Mouse (Mus musculus): ENCODE results near the gene Flvcr2. TPM values are rescaled to one million over a fixed set of nuclear protein-coding genes. Genes with fewer than 3 reads are reported as not detected.

The Flvcr2 gene
- total and polyA plus RNA-seq, 3 experiments = 2.0 to 3.4 (median 2.1) TPM

DNA sequence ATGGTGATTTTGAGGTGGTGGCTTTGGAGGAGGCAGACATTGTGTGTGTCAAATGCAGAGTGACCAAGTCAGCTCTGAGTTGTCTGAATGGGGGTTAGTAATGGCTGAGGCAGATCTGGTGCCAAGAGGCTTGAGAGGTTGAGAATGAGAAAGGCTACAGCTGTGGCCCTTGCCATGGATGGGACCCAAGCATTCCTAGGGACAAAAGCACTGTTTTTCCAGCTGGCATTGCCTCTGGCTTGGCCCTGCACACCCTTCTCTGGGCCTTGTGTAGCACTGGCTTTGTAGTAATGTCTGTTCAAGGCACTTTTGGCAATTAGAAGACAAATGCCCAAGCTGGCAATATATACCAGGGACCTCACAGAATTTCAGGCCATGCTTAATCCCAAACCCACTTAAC, 64.6 kb downstream of the Flvcr2 start:
- no peak overlapping the region for H3K9ac ChIP-seq (ENCODE audit: low read depth, low read length)
- DNase-seq = no peak
- H3K4me3 ChIP-seq = no peak overlapping the region
- no peaks in the 10 kb centered on the region for H3K27me3 ChIP-seq (ENCODE audit: control insufficient read depth, insufficient read depth, low read length)
- intact Hi-C loops (cut with DNase I) = loop anchor here (10.0 kb wide), 1 partner anchor 296 kb away; no protein-coding TSS in a partner anchor
- H3K79me2 ChIP-seq (replicated peaks; ENCODE audit: control insufficient read depth, insufficient read depth, low read length) = no peaks in the 10 kb centered on the region
- H3K36me3 ChIP-seq (ENCODE audit: control insufficient read depth, insufficient read depth, low read length) = peaks cover 4% of the 10 kb centered on the region
- no peak overlapping the region for H3K27ac ChIP-seq
- H3K4me1 ChIP-seq (ENCODE audit: control insufficient read depth, insufficient read depth, low read length) = peaks cover 8% of the 10 kb centered on the region
- TF ChIP-seq CTCF (IDR thresholded peaks at IDR 0.05) (no peak), EP300 (IDR thresholded peaks at IDR 0.05; ENCODE audit: insufficient read depth, low read depth, low read length) (no peak), POLR2A (IDR thresholded peaks at IDR 0.05; ENCODE audit: insufficient read depth, low read depth, low read length) (no peak)

GRCm38 (mm10) chr12:85811676-85812075, 65.3 kb downstream of the Flvcr2 start:
- 99% methylated on average over 4 of the region's 4 CpGs for WGBS
- Histone ChIP-seq H3K9ac (ENCODE audit: low read depth, low read length) (no peak overlapping the region), H3K36me3 (ENCODE audit: control insufficient read depth, insufficient read depth, low read length) (peaks cover 4% of the 10 kb centered on the region), H3K27ac (no peak overlapping the region), H3K4me3 (no peak overlapping the region), H3K27me3 (ENCODE audit: control insufficient read depth, insufficient read depth, low read length) (no peaks in the 10 kb centered on the region), H3K79me2 (replicated peaks; ENCODE audit: control insufficient read depth, insufficient read depth, low read length) (no peaks in the 10 kb centered on the region), H3K4me1 (ENCODE audit: control insufficient read depth, insufficient read depth, low read length) (peaks cover 8% of the 10 kb centered on the region)
- intact Hi-C loops (cut with DNase I) = loop anchor here (2.0 to 10.0 kb wide), 2 partner anchors 25 to 297 kb away; no protein-coding TSS in a partner anchor
- no peak for TF ChIP-seq EP300 (IDR thresholded peaks at IDR 0.05; ENCODE audit: insufficient read depth, low read depth, low read length)
- no peak for TF ChIP-seq POLR2A (IDR thresholded peaks at IDR 0.05; ENCODE audit: insufficient read depth, low read depth, low read length)
- no peak for TF ChIP-seq CTCF (IDR thresholded peaks at IDR 0.05)
- no peak for DNase-seq

DNA sequence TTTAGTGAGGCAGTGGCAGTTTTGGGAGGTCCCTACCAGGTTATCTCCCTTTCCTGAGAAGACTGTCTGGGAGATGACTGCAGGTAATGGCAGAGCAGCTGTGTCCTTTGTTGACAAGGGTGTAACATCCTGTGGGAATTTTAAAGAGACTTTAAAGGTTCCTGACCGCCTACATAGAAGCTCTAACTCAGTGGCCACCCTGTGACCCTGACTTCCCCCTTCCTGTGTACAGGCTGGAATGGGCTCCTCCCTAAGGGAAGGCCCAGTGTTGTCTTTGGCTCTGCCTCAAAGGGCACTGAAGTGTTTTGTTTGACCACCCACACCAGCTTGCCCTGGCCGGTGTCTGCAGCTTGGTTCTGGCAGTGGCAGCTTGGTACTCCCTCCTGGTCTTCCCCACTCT, 67.3 kb downstream of the Flvcr2 start:
- H3K4me1 ChIP-seq (ENCODE audit: control insufficient read depth, insufficient read depth, low read length) = peaks cover 8% of the 10 kb centered on the region
- H3K4me3 ChIP-seq = no peak overlapping the region
- intact Hi-C loops (cut with DNase I) = loop anchor here (2.0 to 10.0 kb wide), 2 partner anchors 27 to 299 kb away; no protein-coding TSS in a partner anchor
- H3K36me3 ChIP-seq (ENCODE audit: control insufficient read depth, insufficient read depth, low read length) = peaks cover 4% of the 10 kb centered on the region
- H3K27ac ChIP-seq = peak overlapping the region; percentile 62
- WGBS = 20% methylated on average over 2 of the region's 2 CpGs
- DNase-seq = peak; percentile 67 to 78
- H3K79me2 ChIP-seq (replicated peaks; ENCODE audit: control insufficient read depth, insufficient read depth, low read length) = no peaks in the 10 kb centered on the region
- no peak overlapping the region for H3K9ac ChIP-seq (ENCODE audit: low read depth, low read length)
- TF ChIP-seq POLR2A (IDR thresholded peaks at IDR 0.05; ENCODE audit: insufficient read depth, low read depth, low read length) = no peak
- peak; percentile 93 for TF ChIP-seq EP300 (IDR thresholded peaks at IDR 0.05; ENCODE audit: insufficient read depth, low read depth, low read length)
- TF ChIP-seq CTCF (IDR thresholded peaks at IDR 0.05) = no peak
- H3K27me3 ChIP-seq (ENCODE audit: control insufficient read depth, insufficient read depth, low read length) = no peaks in the 10 kb centered on the region

- no peak overlapping the region for H3K9ac ChIP-seq (ENCODE audit: low read depth, low read length)
- 84% methylated on average over 9 of the region's 9 CpGs for WGBS
- no peaks in the 10 kb centered on the region for H3K36me3 ChIP-seq (ENCODE audit: control insufficient read depth, insufficient read depth, low read length)
- no peak overlapping the region for H3K27ac ChIP-seq
- intact Hi-C loops (cut with DNase I) = loop anchor here (10.0 kb wide), 1 partner anchor 477 kb away; no protein-coding TSS in a partner anchor
- peak in 1 of 2 experiments; percentile 10 for DNase-seq
- TF ChIP-seq POLR2A (IDR thresholded peaks at IDR 0.05; ENCODE audit: insufficient read depth, low read depth, low read length) = no peak
- no peaks in the 10 kb centered on the region for H3K4me1 ChIP-seq (ENCODE audit: control insufficient read depth, insufficient read depth, low read length)
- H3K79me2 ChIP-seq (replicated peaks; ENCODE audit: control insufficient read depth, insufficient read depth, low read length) = no peaks in the 10 kb centered on the region; the same call in 1 of the 2 replicates
- H3K4me3 ChIP-seq = no peak overlapping the region
- H3K27me3 ChIP-seq (ENCODE audit: control insufficient read depth, insufficient read depth, low read length) = no peaks in the 10 kb centered on the region
Observed at GRCm38 (mm10) chr12:85822051-85822450, 75.7 kb downstream of the Flvcr2 start.

DNA sequence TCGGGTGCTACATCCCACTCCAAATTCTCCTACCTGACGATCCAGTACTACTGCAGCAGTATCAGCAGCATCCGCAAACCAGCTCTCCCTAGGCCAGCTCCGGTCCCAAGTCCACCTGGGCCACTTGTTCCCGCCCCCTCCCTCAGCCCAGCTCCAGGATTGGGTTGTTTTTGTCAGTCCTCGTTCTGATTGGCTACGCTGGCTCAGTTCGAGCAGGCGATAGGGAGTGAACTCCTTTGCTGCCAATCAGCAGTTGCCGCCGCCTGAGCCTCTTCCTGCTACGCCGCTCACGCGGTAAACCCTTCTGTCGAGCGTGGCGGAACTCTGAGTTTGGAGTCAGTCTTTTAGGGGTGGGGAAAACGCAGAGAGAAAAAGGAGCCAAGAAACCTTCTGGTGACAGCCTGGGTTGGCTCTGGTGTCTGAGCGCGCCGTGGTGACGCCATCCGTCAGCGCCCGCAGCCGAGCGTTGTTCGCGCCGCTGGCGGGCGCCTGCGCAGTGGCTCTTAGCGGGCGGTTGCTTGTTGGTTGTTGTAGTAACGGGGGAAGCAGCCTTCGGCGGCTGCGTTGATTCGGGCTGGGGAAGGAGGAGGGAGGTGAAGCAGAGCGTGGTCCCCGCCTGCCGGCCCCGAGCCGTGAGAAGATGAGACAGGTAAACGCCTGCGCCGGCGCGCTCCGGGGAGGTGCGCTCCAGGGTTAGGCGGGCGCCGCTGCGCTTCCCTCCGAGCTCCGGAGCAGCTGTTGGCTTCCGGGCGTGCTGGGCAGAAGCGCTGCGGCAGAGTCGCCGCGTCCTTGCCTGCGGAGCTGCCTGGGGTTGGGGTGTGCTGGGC, 78.3 kb downstream of the Flvcr2 start, which contains the start of the genes Erg28 and Ttll5:
Gene Erg28, minus strand, starts transcription at position 113 of the 827 bp plus-strand sequence.
Gene Ttll5, plus strand, starts transcription at position 222 of the 827 bp plus-strand sequence.
- DNase-seq = peak; percentile 96 to 97
- peak within 1 kb of the TSS; percentile 73 for H3K4me3 ChIP-seq
- H3K27ac ChIP-seq = peak within 1 kb of the TSS; percentile 90
- H3K9ac ChIP-seq (ENCODE audit: low read depth, low read length) = peak within 1 kb of the TSS; percentile 80
- no peaks in the 10 kb centered on the region for H3K4me1 ChIP-seq (ENCODE audit: control insufficient read depth, insufficient read depth, low read length)
- H3K27me3 ChIP-seq (ENCODE audit: control insufficient read depth, insufficient read depth, low read length) = no peaks in the 10 kb centered on the region
- intact Hi-C loops (cut with DNase I) = loop anchor here (10.0 kb wide), 1 partner anchor 480 kb away; no protein-coding TSS in a partner anchor
- H3K79me2 ChIP-seq (replicated peaks; ENCODE audit: control insufficient read depth, insufficient read depth, low read length) = no peaks in the 10 kb centered on the region; the same call in 1 of the 2 replicates
- no peaks in the 10 kb centered on the region for H3K36me3 ChIP-seq (ENCODE audit: control insufficient read depth, insufficient read depth, low read length)
- TF ChIP-seq POLR2A (IDR thresholded peaks at IDR 0.05; ENCODE audit: insufficient read depth, low read depth, low read length) = peak; percentile 78
- no peak for TF ChIP-seq CTCF (IDR thresholded peaks at IDR 0.05)
- TF ChIP-seq EP300 (IDR thresholded peaks at IDR 0.05; ENCODE audit: insufficient read depth, low read depth, low read length) = 0 out of 2 replicates have a peak, but pooled peaks have one; percentile 7
- under 1% methylated on average over 67 of the region's 67 CpGs for WGBS

GRCm38 (mm10) chr12:85825361-85825760, 79.0 kb downstream of the Flvcr2 start:
- H3K27ac ChIP-seq = peak overlapping the region; percentile 90
- peak overlapping the region; percentile 73 for H3K4me3 ChIP-seq
- no peak for DNase-seq
- TF ChIP-seq EP300 (IDR thresholded peaks at IDR 0.05; ENCODE audit: insufficient read depth, low read depth, low read length) = no peak
- no peak for TF ChIP-seq CTCF (IDR thresholded peaks at IDR 0.05)
- TF ChIP-seq POLR2A (IDR thresholded peaks at IDR 0.05; ENCODE audit: insufficient read depth, low read depth, low read length) = no peak
- peak overlapping the region; percentile 80 for H3K9ac ChIP-seq (ENCODE audit: low read depth, low read length)
- intact Hi-C loops (cut with DNase I) = loop anchor here (10.0 kb wide), 1 partner anchor 481 kb away; no protein-coding TSS in a partner anchor
- no peaks in the 10 kb centered on the region for H3K36me3 ChIP-seq (ENCODE audit: control insufficient read depth, insufficient read depth, low read length)
- 7% methylated on average over 8 of the region's 8 CpGs for WGBS
- H3K79me2 ChIP-seq (replicated peaks; ENCODE audit: control insufficient read depth, insufficient read depth, low read length) = no peaks in the 10 kb centered on the region; the same call in 1 of the 2 replicates
- no peaks in the 10 kb centered on the region for H3K27me3 ChIP-seq (ENCODE audit: control insufficient read depth, insufficient read depth, low read length)
- H3K4me1 ChIP-seq (ENCODE audit: control insufficient read depth, insufficient read depth, low read length) = no peaks in the 10 kb centered on the region

All from heart, adult 2 months (tissue).